ENCODE assay signal across 19 mouse cellular contexts in genomic region chr13:91520968-91521367, GRCm38 (mm10).
DNase-seq lines count a peak whose midpoint lies in the region; ATAC-seq and TF ChIP-seq lines count a peak whose summit lies in the region.
"Had no signal": no experiment of that assay in that cellular context is flagged by ENCODE, and none has a peak within 500 bp of the region (broad histone marks: within the 10 kb centered on the region; RNA-seq: fewer than 3 reads in every experiment).

No protein-coding gene starts in this region.

- H3K27me3 ChIP-seq in hindbrain, embryonic 14.5 days (ENCODE audit: control insufficient read depth, insufficient read depth, low read length), result no peaks in the 10 kb centered on the region
- no peaks in the 10 kb centered on the region for H3K27me3 ChIP-seq in forebrain, postnatal 0 days (ENCODE audit: insufficient read depth, low read length)
- H3K27me3 ChIP-seq: embryonic facial prominence, embryonic 12.5 days; forebrain, embryonic 13.5 days; forebrain, embryonic 15.5 days had no signal

- H3K9ac ChIP-seq in hindbrain, embryonic 14.5 days, result no peak overlapping the region
- no peak overlapping the region for H3K9ac ChIP-seq in forebrain, postnatal 0 days
- H3K9ac ChIP-seq: embryonic facial prominence, embryonic 12.5 days; forebrain, embryonic 13.5 days; forebrain, embryonic 15.5 days had no signal

- H3K4me3 ChIP-seq in hindbrain, embryonic 14.5 days (replicated peaks; ENCODE audit: low read length), result no peak overlapping the region
- no peak overlapping the region for H3K4me3 ChIP-seq in forebrain, postnatal 0 days (ENCODE audit: low read depth, low read length)
- H3K4me3 ChIP-seq: embryonic facial prominence, embryonic 10.5 days; embryonic facial prominence, embryonic 12.5 days; forebrain, embryonic 13.5 days; forebrain, embryonic 15.5 days had no signal

- no peak overlapping the region for H3K27ac ChIP-seq in hindbrain, embryonic 14.5 days
- H3K27ac ChIP-seq in forebrain, postnatal 0 days (ENCODE audit: low read depth, low read length), result no peak overlapping the region
- H3K27ac ChIP-seq: embryonic facial prominence, embryonic 10.5 days; embryonic facial prominence, embryonic 12.5 days; forebrain, embryonic 13.5 days; forebrain, embryonic 15.5 days had no signal

- peak; percentile 78 for DNase-seq in 416B (ENCODE audit: low read depth)
- no peak for DNase-seq in thymus, adult 18-20 months
- DNase-seq in hindbrain, embryonic 14.5 days (ENCODE audit: low spot score), result no peak
- DNase-seq in forebrain, postnatal 0 days, result no peak
- DNase-seq: adrenal gland, adult 2 months; adrenal gland, postnatal 10 days; adrenal gland, postnatal 25 days; cerebellum, adult 11 months; cerebellum, adult 18-20 months; cerebellum, adult 8-10 months; cerebellum, adult 9-11 months; cerebellum, postnatal 14 days; cerebellum, postnatal 36 days had no signal

- no peak for TF ChIP-seq CTCF in forebrain, postnatal 0 days (IDR thresholded peaks at IDR 0.05; ENCODE audit: low read depth)

- peaks cover 7% of the 10 kb centered on the region; the same call in 1 of the 2 replicates for H3K4me1 ChIP-seq in hindbrain, embryonic 14.5 days (replicated peaks; ENCODE audit: control insufficient read depth, insufficient read depth, low read length)
- H3K4me1 ChIP-seq in forebrain, postnatal 0 days (ENCODE audit: insufficient read depth), result 0 out of 2 replicates have a peak, but pooled peaks cover 5% of the 10 kb centered on the region
- H3K4me1 ChIP-seq: embryonic facial prominence, embryonic 12.5 days had no signal

- H3K4me2 ChIP-seq in hindbrain, embryonic 14.5 days (replicated peaks), result no peak overlapping the region
- no peak overlapping the region for H3K4me2 ChIP-seq in forebrain, postnatal 0 days (ENCODE audit: low read depth)
- H3K4me2 ChIP-seq: embryonic facial prominence, embryonic 12.5 days; forebrain, embryonic 13.5 days; forebrain, embryonic 15.5 days had no signal

- H3K36me3 ChIP-seq in hindbrain, embryonic 14.5 days (replicated peaks; ENCODE audit: control insufficient read depth, insufficient read depth), result no peaks in the 10 kb centered on the region
- H3K36me3 ChIP-seq in forebrain, postnatal 0 days (ENCODE audit: insufficient read depth), result 0 out of 2 replicates have a peak, but pooled peaks cover 1% of the 10 kb centered on the region
- H3K36me3 ChIP-seq: embryonic facial prominence, embryonic 12.5 days; forebrain, embryonic 15.5 days had no signal

- no peaks in the 10 kb centered on the region for H3K9me3 ChIP-seq in hindbrain, embryonic 14.5 days (ENCODE audit: control insufficient read depth, low read length)
- H3K9me3 ChIP-seq in forebrain, postnatal 0 days (ENCODE audit: low read length), result no peaks in the 10 kb centered on the region
- H3K9me3 ChIP-seq: embryonic facial prominence, embryonic 10.5 days; embryonic facial prominence, embryonic 12.5 days; forebrain, embryonic 13.5 days; forebrain, embryonic 15.5 days had no signal

- WGBS in hindbrain, embryonic 14.5 days, result 100% methylated on average over 1 of the region's 1 CpGs
- 93% methylated on average over 1 of the region's 1 CpGs for WGBS in forebrain, postnatal 0 days

- ATAC-seq in granulocyte monocyte progenitor cell, adult 5-6 weeks (replicated peaks; ENCODE audit: poor library complexity, severe bottlenecking), result peak; percentile 80
- ATAC-seq in megakaryocyte progenitor cell, adult 5-6 weeks (replicated peaks; ENCODE audit: poor library complexity), result peak; percentile 68
- ATAC-seq in hindbrain, embryonic 14.5 days (ENCODE audit: low FRiP score), result no peak
- no peak for ATAC-seq in forebrain, postnatal 0 days
- ATAC-seq: forebrain, embryonic 13.5 days; forebrain, embryonic 15.5 days had no signal

Comparison
In these comparisons a context has a peak if more than half of its experiments do, and no peak if none do; other contexts are left out.
1. ATAC-seq: peak in granulocyte monocyte progenitor cell, adult 5-6 weeks (single experiment) and megakaryocyte progenitor cell, adult 5-6 weeks (single experiment); none in hindbrain, embryonic 14.5 days (single experiment) and forebrain, postnatal 0 days (single experiment).